26 mouse cellular contexts compared by ENCODE assay signal in the genomic region with DNA sequence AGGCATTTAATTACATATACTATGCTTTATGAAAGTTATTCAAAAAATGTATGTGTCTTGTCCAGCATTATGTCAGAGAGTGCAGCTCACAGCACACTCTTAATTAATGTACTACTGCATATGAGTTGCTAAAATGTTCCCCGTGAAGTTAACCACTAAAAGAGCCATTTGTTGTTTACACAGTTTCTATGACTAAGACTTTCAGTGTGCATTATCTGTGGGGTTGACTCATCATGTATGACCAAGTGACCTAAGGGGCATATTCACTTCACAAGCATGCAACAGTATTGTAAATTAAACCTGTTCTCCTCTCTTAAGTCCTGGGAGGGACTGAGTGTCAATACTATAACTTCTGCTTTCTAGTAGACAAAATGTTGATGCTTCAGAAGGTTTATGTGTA.
"Had no signal": no experiment of that assay in that cellular context is flagged by ENCODE, and none has a peak within 500 bp of the region (broad histone marks: within the 10 kb centered on the region; RNA-seq: fewer than 3 reads in every experiment).

No protein-coding gene starts in this region.

- H3K4me3 ChIP-seq: heart, adult 2 months; heart, embryonic 13.5 days; heart, embryonic 15.5 days; hindbrain, embryonic 13.5 days; hindbrain, embryonic 15.5 days; kidney, embryonic 15.5 days; layer of hippocampus, adult 2 months; left cerebral cortex, adult 2 months; limb, embryonic 12.5 days; liver, embryonic 13.5 days; liver, embryonic 15.5 days had no signal

- H3K27me3 ChIP-seq: heart, embryonic 13.5 days; heart, embryonic 15.5 days; hindbrain, embryonic 13.5 days; hindbrain, embryonic 15.5 days; kidney, embryonic 15.5 days; liver, embryonic 13.5 days; liver, embryonic 15.5 days had no signal

- H3K4me2 ChIP-seq: heart, embryonic 11.5 days; heart, embryonic 13.5 days; heart, embryonic 15.5 days; hindbrain, embryonic 13.5 days; hindbrain, embryonic 15.5 days; kidney, embryonic 15.5 days; limb, embryonic 12.5 days; liver, embryonic 11.5 days; liver, embryonic 13.5 days; liver, embryonic 15.5 days had no signal

- H3K27ac ChIP-seq: heart, adult 2 months; heart, embryonic 13.5 days; heart, embryonic 15.5 days; hindbrain, embryonic 13.5 days; hindbrain, embryonic 15.5 days; hindbrain, postnatal 0 days; kidney, embryonic 15.5 days; kidney, postnatal 0 days; layer of hippocampus, adult 2 months; left cerebral cortex, adult 2 months; limb, embryonic 12.5 days; liver, embryonic 13.5 days; liver, embryonic 15.5 days had no signal

- DNase-seq: gastrocnemius, postnatal 14 days; gastrocnemius, postnatal 36 days; heart, adult 2 months; heart, postnatal 14 days; heart, postnatal 36 days; kidney, adult 11 months; kidney, adult 2 months; kidney, adult 9 months; kidney, postnatal 14 days; kidney, postnatal 36 days; liver; liver, embryonic 13.5 days had no signal

- ATAC-seq: hindbrain, postnatal 0 days; intestine, embryonic 16.5 days had no signal

- H3K9me3 ChIP-seq: heart, embryonic 13.5 days; heart, embryonic 15.5 days; hindbrain, embryonic 13.5 days; hindbrain, embryonic 15.5 days; kidney, embryonic 15.5 days; limb, embryonic 12.5 days; liver, embryonic 13.5 days; liver, embryonic 15.5 days had no signal

- H3K36me3 ChIP-seq: heart, embryonic 13.5 days; heart, embryonic 15.5 days; hindbrain, embryonic 13.5 days; hindbrain, embryonic 15.5 days; kidney, embryonic 15.5 days; limb, embryonic 12.5 days; liver, embryonic 13.5 days; liver, embryonic 15.5 days had no signal

- H3K9ac ChIP-seq: heart, embryonic 13.5 days; heart, embryonic 15.5 days; hindbrain, embryonic 13.5 days; hindbrain, embryonic 15.5 days; kidney, embryonic 15.5 days; limb, embryonic 12.5 days; liver, embryonic 13.5 days; liver, embryonic 15.5 days had no signal

- H3K4me1 ChIP-seq: heart, embryonic 13.5 days; heart, embryonic 15.5 days; kidney, embryonic 15.5 days; limb, embryonic 12.5 days; liver, embryonic 13.5 days; liver, embryonic 15.5 days had no signal
